Mouse (Mus musculus) left cerebral cortex, adult 2 months (tissue): Measurements from ENCODE around the gene Kcnb1. TPM values are rescaled to one million over a fixed set of nuclear protein-coding genes. Genes with fewer than 3 reads are reported as not detected.

Experiments used
- DNase-seq, 2 experiments: peaks; one replicate each; pipeline ENCODE4 v3.0.0; 2021 to 2022; ENCODE audit warnings: low spot score in 2 of 2, mixed read lengths in 1 of 2; ENCODE audit errors: extremely low spot score in 1 of 2
- H3K27ac ChIP-seq: fragments of 200-600 bp; 2 replicates; pipeline ENCODE4 v1.8.1; 2022
- H3K4me3 ChIP-seq: fragments of 200-600 bp; 2 replicates; pipeline ENCODE4 v1.8.1; 2022
- CTCF ChIP-seq: fragments of 200-600 bp; IDR thresholded peaks from 2 replicates; pipeline ENCODE4 v1.8.1; 2022; ENCODE audit warnings: antibody characterized with exemption, mild to moderate bottlenecking, moderate library complexity
- intact Hi-C: fragments of 180-260 bp; cut with DNase I; formaldehyde crosslinking; loops from one replicate; pipeline ENCODE4 v1.15.1; 2025
- total RNA-seq, 2 experiments: library from RNA; stranded (reverse); gene quantifications; 2 replicates each; pipeline ENCODE4 v1.2.3; 2021

The Kcnb1 gene
- total RNA-seq, 2 experiments from 2014 or later, result 230 to 237 TPM

GRCm38 (mm10) chr2:167086092-167086491, 103.9 kb downstream of the Kcnb1 start:
- Histone ChIP-seq H3K4me3 (no peak overlapping the region), H3K27ac (no peak overlapping the region)
- no peak for TF ChIP-seq CTCF
- no peak for DNase-seq
- intact Hi-C loops, result no loop called here

- no peak overlapping the region for H3K4me3 ChIP-seq
- no peak for TF ChIP-seq CTCF
- no peak for DNase-seq
- intact Hi-C loops, result no loop called here
- no peak overlapping the region; the same call in 1 of the 2 replicates for H3K27ac ChIP-seq
Measured at GRCm38 (mm10) chr2:167081639-167082038, 108.3 kb downstream of the Kcnb1 start.

GRCm38 (mm10) chr2:167081135-167081534, 108.8 kb downstream of the Kcnb1 start:
- intact Hi-C loops, result no loop called here
- DNase-seq, result no peak
- no peak overlapping the region for H3K4me3 ChIP-seq
- TF ChIP-seq CTCF, result no peak
- H3K27ac ChIP-seq, result peak overlapping the region; percentile 97; the same call in 1 of the 2 replicates

- Histone ChIP-seq H3K4me3 (no peak overlapping the region), H3K27ac (peak overlapping the region; percentile 97)
- intact Hi-C loops, result no loop called here
- DNase-seq, result no peak
- no peak for TF ChIP-seq CTCF
Measured at GRCm38 (mm10) chr2:167080387-167080786, 109.6 kb downstream of the Kcnb1 start.

- intact Hi-C loops, result loop anchor here (1.0 to 2.0 kb wide), 2 partner anchors 71 to 98 kb away; no protein-coding TSS in a partner anchor
- TF ChIP-seq CTCF, result no peak
- Histone ChIP-seq H3K4me3 (no peak overlapping the region), H3K27ac (peak overlapping the region; percentile 97)
- peak; percentile 56 to 72 for DNase-seq
Measured at GRCm38 (mm10) chr2:167079535-167080257, 110.3 kb downstream of the Kcnb1 start.

- no peak for DNase-seq
- TF ChIP-seq CTCF, result no peak
- Histone ChIP-seq H3K27ac (peak overlapping the region; percentile 97), H3K4me3 (no peak overlapping the region)
- intact Hi-C loops, result loop anchor here (1.0 to 2.0 kb wide), 2 partner anchors 72 to 98 kb away; no protein-coding TSS in a partner anchor
Measured at GRCm38 (mm10) chr2:167078931-167079495, 110.9 kb downstream of the Kcnb1 start.

GRCm38 (mm10) chr2:167078486-167078885, 111.5 kb downstream of the Kcnb1 start:
- Histone ChIP-seq H3K4me3 (no peak overlapping the region), H3K27ac (peak overlapping the region; percentile 97)
- TF ChIP-seq CTCF, result no peak
- intact Hi-C loops, result loop anchor here (2.0 kb wide), 1 partner anchor 72 kb away; no protein-coding TSS in a partner anchor
- DNase-seq, result no peak

- intact Hi-C loops, result no loop called here
- DNase-seq, result no peak
- H3K27ac ChIP-seq, result no peak overlapping the region
- no peak overlapping the region for H3K4me3 ChIP-seq
- TF ChIP-seq CTCF, result no peak
Measured at GRCm38 (mm10) chr2:167077199-167077962, 112.6 kb downstream of the Kcnb1 start.

- no peak overlapping the region for H3K4me3 ChIP-seq
- intact Hi-C loops, result no loop called here
- no peak for DNase-seq
- TF ChIP-seq CTCF, result no peak
- H3K27ac ChIP-seq, result no peak overlapping the region
Measured at GRCm38 (mm10) chr2:167076759-167077158, 113.2 kb downstream of the Kcnb1 start.

- intact Hi-C loops, result no loop called here
- Histone ChIP-seq H3K27ac (no peak overlapping the region), H3K4me3 (no peak overlapping the region)
- DNase-seq, result no peak
- no peak for TF ChIP-seq CTCF
Measured at GRCm38 (mm10) chr2:167076352-167076751, 113.6 kb downstream of the Kcnb1 start.

- Histone ChIP-seq H3K27ac (no peak overlapping the region), H3K4me3 (no peak overlapping the region)
- no peak for TF ChIP-seq CTCF
- intact Hi-C loops, result loop anchor here (5.0 kb wide), 2 partner anchors 33 to 348 kb away; partner anchors contain the start of gene Slc9a8
- no peak for DNase-seq
Measured at GRCm38 (mm10) chr2:167074587-167074986, 115.4 kb downstream of the Kcnb1 start.
